Comparison of ENCODE assay signal across 9 mouse cellular contexts in the genomic region with DNA sequence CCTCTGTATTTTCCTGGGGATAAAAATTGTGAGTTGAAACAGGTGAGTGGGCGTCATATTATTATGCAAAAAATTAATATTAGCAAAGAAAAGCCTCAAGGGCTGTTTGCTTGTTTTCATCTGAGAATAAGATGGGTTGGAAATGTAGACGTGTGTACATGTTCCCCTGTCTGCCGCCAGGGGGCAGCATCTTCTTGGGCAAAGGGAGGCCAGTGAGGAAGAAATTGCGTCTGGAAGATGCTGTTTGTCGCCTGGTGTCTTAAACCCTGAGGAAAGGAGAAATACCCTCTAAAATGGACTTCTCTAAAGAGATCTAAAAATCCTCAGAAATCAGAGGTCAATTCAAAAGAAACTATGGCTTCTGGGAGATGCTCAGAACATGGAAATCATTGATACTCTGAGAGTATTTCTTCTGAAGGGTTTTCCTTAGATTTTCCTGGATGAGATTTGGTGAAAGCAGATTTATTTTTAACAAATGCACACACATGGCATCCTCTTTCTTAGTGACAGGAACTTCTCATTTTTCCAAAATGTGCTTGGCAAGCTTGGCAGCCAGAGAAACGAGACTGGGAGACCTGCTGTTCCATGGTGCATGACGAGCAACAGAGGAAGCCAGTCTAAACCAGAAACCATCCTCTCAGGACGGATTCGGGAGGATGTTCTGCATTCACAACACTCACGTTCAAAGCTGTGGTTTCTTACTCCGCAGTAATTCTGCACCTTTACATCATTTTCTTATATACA.
DNase-seq lines count a peak whose midpoint lies in the region; ATAC-seq and TF ChIP-seq lines count a peak whose summit lies in the region.
"Had no signal": no experiment of that assay in that cellular context is flagged by ENCODE, and none has a peak within 500 bp of the region (broad histone marks: within the 10 kb centered on the region; RNA-seq: fewer than 3 reads in every experiment).

No protein-coding gene starts in this region.

- H3K36me3 ChIP-seq in G1E (replicated peaks), result no peaks in the 10 kb centered on the region
- H3K36me3 ChIP-seq in embryonic facial prominence, embryonic 14.5 days (ENCODE audit: control insufficient read depth, insufficient read depth, low read length), result no peaks in the 10 kb centered on the region
- no peaks in the 10 kb centered on the region for H3K36me3 ChIP-seq in heart, embryonic 10.5 days
- H3K36me3 ChIP-seq: heart, embryonic 13.5 days had no signal

- H3K4me3 ChIP-seq in G1E (ENCODE audit: low read depth, low read length), result no peak overlapping the region
- no peak overlapping the region for H3K4me3 ChIP-seq in embryonic facial prominence, embryonic 14.5 days (ENCODE audit: low read depth, low read length)
- H3K4me3 ChIP-seq in heart, embryonic 10.5 days, result no peak overlapping the region
- H3K4me3 ChIP-seq in lung, adult 2 months (replicated peaks; ENCODE audit: extremely low read depth, low read depth, low read length), result no peak overlapping the region
- H3K4me3 ChIP-seq: heart, embryonic 13.5 days had no signal

- H3K4me2 ChIP-seq in embryonic facial prominence, embryonic 14.5 days (ENCODE audit: low read depth, low read length), result peak overlapping the region; percentile 30
- H3K4me2 ChIP-seq: heart, embryonic 13.5 days had no signal

- H3K9ac ChIP-seq in embryonic facial prominence, embryonic 14.5 days (ENCODE audit: low read depth, low read length), result peak overlapping the region; percentile 34; the same call in 1 of the 2 replicates
- H3K9ac ChIP-seq: heart, embryonic 13.5 days had no signal

- peaks cover 9% of the 10 kb centered on the region; the same call in 1 of the 2 replicates for H3K9me3 ChIP-seq in G1E (replicated peaks)
- no peaks in the 10 kb centered on the region for H3K9me3 ChIP-seq in embryonic facial prominence, embryonic 14.5 days (ENCODE audit: control insufficient read depth, low read length)
- no peaks in the 10 kb centered on the region for H3K9me3 ChIP-seq in heart, embryonic 10.5 days
- H3K9me3 ChIP-seq: heart, embryonic 13.5 days had no signal

- WGBS in embryonic facial prominence, embryonic 14.5 days, result 24% methylated on average over 11 of the region's 11 CpGs
- WGBS in heart, embryonic 10.5 days, result 45% methylated on average over 11 of the region's 11 CpGs
- WGBS in lung, adult 2 months, result 31% methylated on average over 11 of the region's 11 CpGs

- peak; percentile 31; the same call in 1 of the 2 replicates for TF ChIP-seq CTCF in G1E (IDR thresholded peaks at IDR 0.05; ENCODE audit: low read depth, low read length)
- peak; percentile 98 for TF ChIP-seq CTCF in lung, adult 2 months (IDR thresholded peaks at IDR 0.05; ENCODE audit: insufficient read depth, low read length)

- ATAC-seq in G1E (ENCODE audit: extremely low read depth, insufficient number of reproducible peaks, low FRiP score, poor library complexity, severe bottlenecking), result no peak
- ATAC-seq in embryonic facial prominence, embryonic 14.5 days (ENCODE audit: low read depth), result peak; percentile 55; the same call in 1 of the 2 replicates

- no peaks in the 10 kb centered on the region for H3K4me1 ChIP-seq in G1E (ENCODE audit: insufficient read depth, low read depth, low read length)
- no peaks in the 10 kb centered on the region for H3K4me1 ChIP-seq in embryonic facial prominence, embryonic 14.5 days (ENCODE audit: control insufficient read depth, insufficient read depth, low read length)
- H3K4me1 ChIP-seq in heart, embryonic 10.5 days, result no peaks in the 10 kb centered on the region
- no peaks in the 10 kb centered on the region for H3K4me1 ChIP-seq in lung, adult 2 months (ENCODE audit: control insufficient read depth, insufficient read depth, low read length)
- H3K4me1 ChIP-seq: heart, embryonic 13.5 days had no signal

- no peak for DNase-seq in G1E (ENCODE audit: low spot score)
- peak; percentile 96 for DNase-seq in brain, adult 2 months (ENCODE audit: low read depth, low spot score)
- peak; percentile 88 for DNase-seq in embryonic facial prominence, embryonic 14.5 days (ENCODE audit: low spot score)
- DNase-seq in heart, embryonic 10.5 days (ENCODE audit: low spot score), result peak; percentile 75
- peak; percentile 85 to 86 for DNase-seq in kidney, postnatal 4 days
- DNase-seq in lung, adult 2 months, result peak; percentile 69
- DNase-seq in ovary, postnatal 10 days (ENCODE audit: low spot score), result peak; percentile 46
- peak; percentile 67 for DNase-seq in urinary bladder, adult 2 months (ENCODE audit: low spot score)

- no peaks in the 10 kb centered on the region for H3K27me3 ChIP-seq in G1E (ENCODE audit: insufficient read depth, low read length)
- H3K27me3 ChIP-seq in embryonic facial prominence, embryonic 14.5 days (replicated peaks; ENCODE audit: control insufficient read depth, insufficient read depth, low read length), result no peaks in the 10 kb centered on the region
- no peaks in the 10 kb centered on the region for H3K27me3 ChIP-seq in heart, embryonic 10.5 days (ENCODE audit: insufficient read depth, poor library complexity, severe bottlenecking)
- H3K27me3 ChIP-seq: heart, embryonic 13.5 days had no signal

- no peak for TF ChIP-seq POLR2A in lung, adult 2 months (IDR thresholded peaks at IDR 0.05; ENCODE audit: borderline replicate concordance, extremely low read depth, low read depth, low read length)

- H3K27ac ChIP-seq in embryonic facial prominence, embryonic 14.5 days (replicated peaks; ENCODE audit: low read depth, low read length), result 0 out of 2 replicates have a peak overlapping the region, but pooled peaks have one; percentile 11
- no peak overlapping the region for H3K27ac ChIP-seq in heart, embryonic 10.5 days
- H3K27ac ChIP-seq: heart, embryonic 13.5 days had no signal
